Mouse (Mus musculus) adrenal gland, adult (tissue): Measurements from ENCODE around the gene Pcdh7.

ENCODE experiments used
- DNase-seq, 2 experiments: peaks; one replicate each; pipeline ENCODE4 v3.0.0; 2022 to 2023; ENCODE audit warnings: low spot score in 1 of 2; ENCODE audit not compliant: inconsistent age in 2 of 2

Pcdh7 gene

GRCm38 (mm10) chr5:57899018-57899614, 181.3 kb downstream of the Pcdh7 start:
- DNase-seq = peak; percentile 10 to 20

- DNase-seq = no peak
These were observed 189.5 kb downstream of the Pcdh7 start for GRCm38 (mm10) chr5:57907218-57907617.

GRCm38 (mm10) chr5:57921140-57921539, 203.4 kb downstream of the Pcdh7 start:
- DNase-seq = no peak

GRCm38 (mm10) chr5:57931331-57931730, 213.6 kb downstream of the Pcdh7 start:
- DNase-seq = no peak

GRCm38 (mm10) chr5:57931738-57932137, 214.0 kb downstream of the Pcdh7 start:
- no peak for DNase-seq

- no peak for DNase-seq
These were observed 216.9 kb downstream of the Pcdh7 start for GRCm38 (mm10) chr5:57934666-57935065.

GRCm38 (mm10) chr5:57940457-57940856, 222.7 kb downstream of the Pcdh7 start:
- peak in 1 of 2 experiments; percentile 23 for DNase-seq

- no peak for DNase-seq
These were observed 225.4 kb downstream of the Pcdh7 start for GRCm38 (mm10) chr5:57943176-57943575.

- DNase-seq = no peak
These were observed 225.8 kb downstream of the Pcdh7 start for GRCm38 (mm10) chr5:57943611-57944010.

- DNase-seq = peak in 1 of 2 experiments; percentile 26
These were observed 227.7 kb downstream of the Pcdh7 start for GRCm38 (mm10) chr5:57945419-57945818.

- no peak for DNase-seq
These were observed 241.6 kb downstream of the Pcdh7 start for GRCm38 (mm10) chr5:57959317-57959716.

- DNase-seq = no peak
These were observed 246.0 kb downstream of the Pcdh7 start for GRCm38 (mm10) chr5:57963792-57964191.

- no peak for DNase-seq
These were observed 246.4 kb downstream of the Pcdh7 start for GRCm38 (mm10) chr5:57964201-57964600.

- DNase-seq = no peak
These were observed 275.8 kb downstream of the Pcdh7 start for GRCm38 (mm10) chr5:57993584-57993983.

- no peak for DNase-seq
These were observed 303.6 kb downstream of the Pcdh7 start for GRCm38 (mm10) chr5:58021331-58021730.

- DNase-seq = no peak
These were observed 307.4 kb downstream of the Pcdh7 start for GRCm38 (mm10) chr5:58025123-58025522.

GRCm38 (mm10) chr5:58025759-58026158, 308.0 kb downstream of the Pcdh7 start:
- DNase-seq = no peak

- DNase-seq = no peak
These were observed 322.1 kb downstream of the Pcdh7 start for GRCm38 (mm10) chr5:58039875-58040274.

GRCm38 (mm10) chr5:58044216-58044615, 326.4 kb downstream of the Pcdh7 start:
- DNase-seq = no peak

GRCm38 (mm10) chr5:58081054-58081453, 363.3 kb downstream of the Pcdh7 start:
- no peak for DNase-seq

- DNase-seq = no peak
These were observed 364.5 kb downstream of the Pcdh7 start for GRCm38 (mm10) chr5:58082230-58082629.

- no peak for DNase-seq
These were observed 365.3 kb downstream of the Pcdh7 start for GRCm38 (mm10) chr5:58083056-58083455.

- no peak for DNase-seq
These were observed 366.2 kb downstream of the Pcdh7 start for GRCm38 (mm10) chr5:58083972-58084371.
